Mouse (Mus musculus): ENCODE data around the gene Frs2.
A peak's percentile ranks its signal among the peaks of the same experiment; 100 is the strongest.
"Not testable (repeated sequence)": the region's sequence is repeated elsewhere in the genome, so short reads cannot be mapped to it uniquely, and the experiment has no call there.

The Frs2 gene

GRCm38 (mm10) chr10:117146421-117146820 lies 1.9 kb downstream of the Frs2 start:
- DNase-seq (ENCODE audit: low read depth, low spot score) = no peak

- DNase-seq (ENCODE audit: low read depth, low spot score) = no peak
These were observed 2.6 kb downstream of the Frs2 start for GRCm38 (mm10) chr10:117145546-117146265.

- no peak for DNase-seq (ENCODE audit: low read depth, low spot score)
These were observed 3.7 kb downstream of the Frs2 start for GRCm38 (mm10) chr10:117144628-117145027.

- no peak for DNase-seq (ENCODE audit: low read depth, low spot score)
These were observed 4.3 kb downstream of the Frs2 start for GRCm38 (mm10) chr10:117144071-117144470.

GRCm38 (mm10) chr10:117143311-117143710 lies 5.0 kb downstream of the Frs2 start:
- DNase-seq (ENCODE audit: low read depth, low spot score) = no peak

GRCm38 (mm10) chr10:117141939-117142552 lies 6.3 kb downstream of the Frs2 start:
- no peak for DNase-seq (ENCODE audit: low read depth, low spot score)

GRCm38 (mm10) chr10:117131506-117131905 lies 16.8 kb downstream of the Frs2 start:
- not testable (repeated sequence) for DNase-seq (ENCODE audit: low read depth, low spot score)

- no peak for DNase-seq (ENCODE audit: low read depth, low spot score)
These were observed 18.3 kb downstream of the Frs2 start for GRCm38 (mm10) chr10:117130037-117130436.

- no peak for DNase-seq (ENCODE audit: low read depth, low spot score)
These were observed 19.6 kb downstream of the Frs2 start for GRCm38 (mm10) chr10:117128693-117129092.

- no peak for DNase-seq (ENCODE audit: low read depth, low spot score)
These were observed 20.9 kb downstream of the Frs2 start for GRCm38 (mm10) chr10:117127480-117127879.

GRCm38 (mm10) chr10:117126719-117127118 lies 21.6 kb downstream of the Frs2 start:
- DNase-seq (ENCODE audit: low read depth, low spot score) = no peak

GRCm38 (mm10) chr10:117126233-117126632 lies 22.1 kb downstream of the Frs2 start:
- no peak for DNase-seq (ENCODE audit: low read depth, low spot score)

GRCm38 (mm10) chr10:117121448-117121847 lies 26.9 kb downstream of the Frs2 start:
- no peak for DNase-seq (ENCODE audit: low read depth, low spot score)

- no peak for DNase-seq (ENCODE audit: low read depth, low spot score)
These were observed 28.2 kb downstream of the Frs2 start for GRCm38 (mm10) chr10:117120051-117120666.

GRCm38 (mm10) chr10:117119531-117119930 lies 28.8 kb downstream of the Frs2 start:
- no peak for DNase-seq (ENCODE audit: low read depth, low spot score)

- no peak for DNase-seq (ENCODE audit: low read depth, low spot score)
These were observed 29.9 kb downstream of the Frs2 start for GRCm38 (mm10) chr10:117118421-117118831.

- no peak for DNase-seq (ENCODE audit: low read depth, low spot score)
These were observed 32.7 kb downstream of the Frs2 start for GRCm38 (mm10) chr10:117115652-117116051.

- DNase-seq (ENCODE audit: low read depth, low spot score) = peak; percentile 27
These were observed 35.8 kb downstream of the Frs2 start for GRCm38 (mm10) chr10:117112545-117112944.

GRCm38 (mm10) chr10:117111455-117111854 lies 36.9 kb downstream of the Frs2 start:
- DNase-seq (ENCODE audit: low read depth, low spot score) = no peak

- DNase-seq (ENCODE audit: low read depth, low spot score) = no peak
These were observed 38.1 kb downstream of the Frs2 start for GRCm38 (mm10) chr10:117110271-117110670.

- no peak for DNase-seq (ENCODE audit: low read depth, low spot score)
These were observed 41.6 kb downstream of the Frs2 start for GRCm38 (mm10) chr10:117106686-117107085.

GRCm38 (mm10) chr10:117106244-117106643 lies 42.1 kb downstream of the Frs2 start:
- DNase-seq (ENCODE audit: low read depth, low spot score) = no peak

- no peak for DNase-seq (ENCODE audit: low read depth, low spot score)
These were observed 43.3 kb downstream of the Frs2 start for GRCm38 (mm10) chr10:117105015-117105414.
